Mouse (Mus musculus) testis, adult 10 weeks (tissue): Measurements from ENCODE around the gene Btn2a2. TPM values are rescaled to one million over a fixed set of nuclear protein-coding genes. Genes with fewer than 3 reads are reported as not detected.

Experiments
- polyA plus RNA-seq: library from polyadenylated mRNA; stranded (reverse); fragments of 350-450 nt; fragmentation: Illumina TruSeq; extraction: RNeasy Lipid Tissue Mini Kit (QIAGEN cat#74804); gene quantifications from one replicate; pipeline ENCODE4 v1.2.3, GENCODE M21; 2014; ENCODE audit warnings: low read depth, low replicate concordance

Gene Btn2a2
- 0.25 TPM for polyA plus RNA-seq

DNA sequence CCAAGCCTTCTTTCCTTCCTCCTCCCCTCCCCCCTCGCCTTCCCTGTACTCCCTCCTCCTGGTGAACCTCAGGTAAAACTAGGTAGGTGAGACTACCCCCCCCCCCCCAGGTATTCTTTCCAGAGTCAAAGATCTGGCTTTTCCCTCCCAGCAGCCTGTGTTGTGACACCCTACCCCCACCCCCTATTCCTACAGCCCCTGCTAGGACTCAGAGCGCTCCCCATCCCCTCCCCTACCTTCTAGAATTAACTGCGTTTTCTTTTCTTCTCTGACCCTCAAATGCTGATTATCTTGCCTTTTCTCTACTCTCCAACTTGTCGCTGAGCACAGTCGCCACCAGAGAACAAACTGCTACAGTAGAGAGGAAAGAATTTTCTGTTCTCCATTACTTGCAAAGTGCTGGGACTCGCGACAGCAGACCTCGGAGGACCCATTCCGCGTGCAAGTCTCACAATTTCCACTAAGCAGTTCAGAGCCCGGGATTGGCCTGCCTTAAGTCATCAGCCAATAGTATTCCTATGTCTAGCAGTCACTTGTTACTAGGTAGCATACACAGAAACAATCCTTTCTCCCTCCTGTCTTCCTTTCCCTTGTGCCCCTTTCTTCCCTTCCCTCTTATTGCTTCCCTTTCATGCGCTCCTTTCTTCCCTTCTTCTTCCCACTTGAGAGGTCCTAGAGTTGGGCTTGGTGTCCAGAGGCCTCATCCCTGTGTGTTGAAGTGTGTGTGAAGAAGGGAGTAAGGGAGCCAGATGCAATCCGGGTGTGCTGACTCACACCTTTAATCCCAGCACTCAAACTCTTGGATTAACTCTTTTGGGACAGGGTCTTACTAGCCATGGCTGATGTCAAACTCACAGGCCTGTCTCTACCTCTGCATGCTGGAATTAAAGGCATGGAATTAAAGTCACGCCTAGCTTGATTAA is at the start of gene Btn2a2:
Gene Btn2a2, minus strand, starts transcription at position 458 of the 923 bp plus-strand sequence.

DNA sequence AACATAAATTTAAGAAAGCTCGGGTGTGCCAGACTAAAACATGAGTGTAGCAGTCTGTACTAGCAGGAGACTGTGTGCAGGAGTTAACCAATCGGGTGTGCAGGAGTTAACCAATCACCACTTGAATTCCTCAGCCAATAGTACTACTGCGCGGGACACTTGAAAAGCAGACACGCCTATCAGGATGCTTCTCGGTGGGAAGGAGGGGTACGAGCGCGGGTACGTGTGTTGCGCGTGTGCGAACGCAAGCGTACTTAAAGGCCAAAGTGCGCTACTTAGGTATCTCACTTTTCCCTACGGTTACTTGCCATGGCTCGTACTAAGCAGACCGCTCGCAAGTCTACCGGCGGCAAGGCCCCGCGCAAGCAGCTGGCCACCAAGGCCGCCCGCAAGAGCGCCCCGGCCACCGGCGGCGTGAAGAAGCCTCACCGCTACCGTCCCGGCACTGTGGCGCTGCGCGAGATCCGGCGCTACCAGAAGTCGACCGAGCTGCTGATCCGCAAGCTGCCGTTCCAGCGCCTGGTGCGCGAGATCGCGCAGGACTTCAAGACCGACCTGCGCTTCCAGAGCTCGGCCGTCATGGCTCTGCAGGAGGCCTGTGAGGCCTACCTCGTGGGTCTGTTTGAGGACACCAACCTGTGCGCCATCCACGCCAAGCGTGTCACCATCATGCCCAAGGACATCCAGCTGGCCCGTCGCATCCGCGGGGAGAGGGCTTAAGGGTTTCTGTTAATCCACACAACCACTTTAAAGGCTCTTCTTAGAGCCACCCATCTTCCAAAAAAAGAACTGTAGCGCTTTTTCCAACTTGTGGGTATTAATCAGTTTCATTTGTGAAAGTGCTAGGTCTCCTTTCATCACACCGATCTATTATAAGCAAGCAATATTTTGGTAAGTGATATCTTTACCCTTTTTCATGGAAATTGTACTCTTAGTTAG is 46.7 kb upstream of the Btn2a2 start, which contains the start of gene Hist1h3g:
Gene Hist1h3g, plus strand, starts transcription at position 286 of the 939 bp plus-strand sequence.

DNA sequence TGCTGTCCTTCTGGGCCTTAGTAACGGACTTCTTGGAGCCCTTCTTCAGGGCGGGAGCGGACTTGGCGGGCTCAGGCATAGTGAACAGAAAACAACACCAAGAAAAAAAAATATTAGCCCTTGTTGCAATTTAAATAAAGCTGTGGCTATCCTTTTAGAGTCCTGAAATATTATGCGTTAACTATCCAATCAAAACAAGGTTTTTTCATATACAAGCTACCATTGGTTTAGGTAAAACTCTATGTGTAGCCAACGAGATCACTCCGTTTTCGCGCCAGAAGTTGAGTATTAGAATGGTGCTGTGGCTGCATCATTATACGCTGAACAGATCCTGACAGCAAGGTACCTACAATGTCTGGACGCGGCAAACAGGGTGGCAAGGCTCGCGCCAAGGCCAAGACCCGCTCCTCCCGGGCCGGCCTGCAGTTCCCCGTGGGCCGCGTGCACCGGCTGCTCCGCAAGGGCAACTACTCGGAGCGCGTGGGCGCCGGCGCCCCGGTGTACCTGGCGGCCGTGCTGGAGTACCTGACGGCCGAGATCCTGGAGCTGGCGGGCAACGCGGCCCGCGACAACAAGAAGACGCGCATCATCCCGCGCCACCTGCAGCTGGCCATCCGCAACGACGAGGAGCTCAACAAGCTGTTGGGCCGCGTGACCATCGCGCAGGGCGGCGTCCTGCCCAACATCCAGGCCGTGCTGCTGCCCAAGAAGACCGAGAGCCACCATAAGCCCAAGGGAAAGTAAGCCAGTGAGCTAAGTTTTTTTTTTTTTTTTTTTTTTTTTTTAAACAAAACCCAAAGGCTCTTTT is 45.1 kb upstream of the Btn2a2 start, which contains the start of gene Hist1h2af:
Gene Hist1h2af, plus strand, starts transcription at position 347 of the 808 bp plus-strand sequence.

DNA sequence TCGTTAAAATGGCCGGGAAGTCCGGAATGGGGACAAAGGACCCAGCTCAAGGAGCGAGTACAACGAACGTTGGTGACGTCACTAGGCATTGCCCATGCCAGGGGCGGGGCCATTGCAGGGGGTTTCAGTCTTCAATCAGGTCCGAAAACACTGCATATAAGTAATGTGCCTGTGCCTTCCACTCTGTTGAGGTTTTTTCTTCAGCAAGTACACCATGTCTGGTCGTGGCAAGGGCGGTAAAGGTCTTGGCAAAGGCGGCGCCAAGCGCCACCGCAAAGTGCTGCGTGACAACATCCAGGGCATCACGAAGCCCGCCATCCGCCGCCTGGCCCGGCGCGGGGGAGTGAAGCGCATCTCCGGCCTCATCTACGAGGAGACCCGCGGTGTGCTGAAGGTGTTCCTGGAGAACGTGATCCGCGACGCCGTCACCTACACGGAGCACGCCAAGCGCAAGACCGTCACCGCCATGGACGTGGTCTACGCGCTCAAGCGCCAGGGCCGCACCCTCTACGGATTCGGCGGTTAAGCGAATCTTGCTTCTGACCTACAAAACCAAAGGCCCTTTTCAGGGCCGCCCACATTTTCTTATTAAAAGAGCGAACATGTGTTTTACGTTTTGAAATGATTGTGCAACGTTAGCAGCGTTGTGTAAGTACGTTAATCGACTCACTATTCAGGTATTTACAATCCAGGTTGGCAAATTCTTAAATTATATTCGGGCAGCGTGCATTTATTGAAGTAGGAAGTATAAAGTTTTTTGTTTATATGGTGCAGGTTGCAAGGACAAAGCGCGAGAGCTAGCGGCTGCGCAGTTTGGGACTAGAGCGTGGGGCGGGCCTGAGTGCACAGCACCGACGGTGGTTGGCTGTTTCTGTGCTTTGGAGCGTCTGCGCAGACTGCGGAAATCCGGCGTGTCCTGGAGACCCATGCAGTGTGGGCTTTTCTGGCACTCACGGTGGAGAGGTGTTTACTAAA is 42.5 kb upstream of the Btn2a2 start, which contains the start of gene Hist1h4h:
Gene Hist1h4h, plus strand, starts transcription at position 150 of the 975 bp plus-strand sequence.

DNA sequence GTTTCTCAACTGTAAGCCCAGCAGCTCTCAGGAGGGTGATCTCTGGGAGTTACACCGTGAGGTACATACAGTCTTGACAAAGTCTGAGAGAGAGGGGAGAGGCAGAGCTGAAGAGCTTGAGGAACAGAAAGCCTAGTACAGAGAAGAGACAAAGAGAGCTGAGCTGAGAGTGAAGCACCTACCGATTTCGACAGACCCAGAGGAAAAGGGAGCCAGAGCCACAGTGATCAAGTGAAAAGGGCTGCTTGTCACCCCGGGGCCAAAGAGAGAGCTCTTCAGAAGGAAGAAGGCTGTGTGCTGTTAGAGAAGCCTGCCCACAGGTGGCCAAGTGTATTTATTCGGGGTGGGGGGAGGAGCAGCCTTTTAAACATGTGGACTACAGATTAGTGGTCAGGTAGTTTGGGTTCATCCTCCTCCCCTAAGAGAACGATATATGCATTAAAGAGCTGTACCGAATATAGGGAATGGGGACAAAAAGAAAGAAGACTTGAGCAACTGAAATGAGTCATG is 23.0 kb downstream of the Btn2a2 start, which contains the start of gene Btn1a1:
Gene Btn1a1, minus strand, starts transcription at position 302 of the 510 bp plus-strand sequence.

Other genes with a start within 250 kb of the Btn2a2 start
- gene Vmn1r223, start 241.7 kb downstream of the Btn2a2 start, polyA plus RNA-seq: not detected
- gene Zfp322a, start 119.6 kb downstream of the Btn2a2 start, polyA plus RNA-seq: 33.4 TPM
- 1.4 TPM for gene Abt1, start 65.0 kb downstream of the Btn2a2 start, polyA plus RNA-seq
- 0.35 TPM for gene Btn1a1, start 23.0 kb downstream of the Btn2a2 start, polyA plus RNA-seq
- not detected for gene Hist1h4h, start 42.2 kb upstream of the Btn2a2 start, polyA plus RNA-seq
- gene Hist1h2af, start 45.0 kb upstream of the Btn2a2 start, polyA plus RNA-seq: not detected
- gene Hist1h3g, start 46.6 kb upstream of the Btn2a2 start, polyA plus RNA-seq: not detected
- not detected for gene Hist1h2bh, start 54.5 kb upstream of the Btn2a2 start, polyA plus RNA-seq
- not detected for gene Hist1h3f, start 55.2 kb upstream of the Btn2a2 start, polyA plus RNA-seq
- not detected for gene Hist1h4f, start 62.8 kb upstream of the Btn2a2 start, polyA plus RNA-seq
- gene Hist1h1d, start 64.4 kb upstream of the Btn2a2 start, polyA plus RNA-seq: 0.11 TPM
- not detected for gene Hist1h3e, start 73.5 kb upstream of the Btn2a2 start, polyA plus RNA-seq
- not detected for gene Hist1h2ae, start 82.4 kb upstream of the Btn2a2 start, polyA plus RNA-seq
- gene Hist1h2bg, start 82.5 kb upstream of the Btn2a2 start, polyA plus RNA-seq: not detected
- gene Hist1h2bf, start 85.3 kb upstream of the Btn2a2 start, polyA plus RNA-seq: not detected
- not detected for gene Hist1h2ad, start 85.5 kb upstream of the Btn2a2 start, polyA plus RNA-seq
- gene Hist1h3d, start 86.9 kb upstream of the Btn2a2 start, polyA plus RNA-seq: not detected
- not detected for gene Hist1h4d, start 92.7 kb upstream of the Btn2a2 start, polyA plus RNA-seq
- gene Hist1h2be, start 132.3 kb upstream of the Btn2a2 start, polyA plus RNA-seq: 0.91 TPM
- 0.24 TPM for gene Hist1h1e, start 133.7 kb upstream of the Btn2a2 start, polyA plus RNA-seq
- gene Hist1h2ac, start 195.1 kb upstream of the Btn2a2 start, polyA plus RNA-seq: 0.28 TPM
- 16.4 TPM for gene Hist1h2bc, start 195.3 kb upstream of the Btn2a2 start, polyA plus RNA-seq
- gene Hist1h1t, start 207.0 kb upstream of the Btn2a2 start, polyA plus RNA-seq: 0.91 TPM
- gene Hist1h4c, start 209.6 kb upstream of the Btn2a2 start, polyA plus RNA-seq: 3.9 TPM
- gene Hfe, start 222.0 kb upstream of the Btn2a2 start, polyA plus RNA-seq: 13.3 TPM
- gene Hist1h1c, start 250.0 kb upstream of the Btn2a2 start, polyA plus RNA-seq: 1.8 TPM